Mouse (Mus musculus) heart, embryonic 16.5 days (tissue): ENCODE results near the gene Kdelr3. TPM values are rescaled to one million over a fixed set of nuclear protein-coding genes. Genes with fewer than 3 reads are reported as not detected.

Experiments used
- ATAC-seq: fragments of 200-750 bp; cut with Nextera tagmentation; replicated peaks from 2 replicates; pipeline ENCODE4 v1.8.0; 2017; ENCODE audit warnings: moderate number of reproducible peaks; ENCODE audit not compliant: insufficient read depth, low FRiP score; ENCODE audit errors: extremely low read depth
- H3K27ac ChIP-seq: fragments of 300-500 bp; sonication (generic); 2 replicates; pipeline ENCODE4 v1.5.1; 2014; ENCODE audit warnings: mild to moderate bottlenecking, low read length, control low read depth, moderate library complexity
- H3K27me3 ChIP-seq: fragments of 300-500 bp; sonication (generic); 2 replicates; pipeline ENCODE4 v1.6.1; 2014; ENCODE audit warnings: low read length, mixed read lengths; ENCODE audit not compliant: control insufficient read depth, insufficient read depth
- H3K36me3 ChIP-seq: fragments of 300-500 bp; sonication (generic); 2 replicates; pipeline ENCODE4 v1.6.1; 2014; ENCODE audit not compliant: control insufficient read depth, insufficient read depth
- H3K4me1 ChIP-seq: fragments of 300-500 bp; sonication (generic); 2 replicates; pipeline ENCODE4 v1.6.1; 2014; ENCODE audit warnings: low read length, mixed read lengths; ENCODE audit not compliant: control insufficient read depth, insufficient read depth
- H3K4me2 ChIP-seq: fragments of 300-500 bp; sonication (generic); 2 replicates; pipeline ENCODE4 v1.6.1; 2014; ENCODE audit warnings: low read depth, mild to moderate bottlenecking, control low read depth, low read length
- H3K4me3 ChIP-seq: fragments of 300-500 bp; sonication (generic); 2 replicates; pipeline ENCODE4 v1.5.1; 2014; ENCODE audit warnings: mild to moderate bottlenecking, control low read depth, low read length
- H3K9ac ChIP-seq: fragments of 300-500 bp; sonication (generic); 2 replicates; pipeline ENCODE4 v1.6.1; 2014; ENCODE audit warnings: low read length, control low read depth
- H3K9me3 ChIP-seq: fragments of 300-500 bp; sonication (generic); replicated peaks from 2 replicates; pipeline ENCODE4 v1.6.1; 2016; ENCODE audit warnings: low read length; ENCODE audit not compliant: control insufficient read depth
- whole genome bisulfite sequencing: fragments of 180-500 bp; shearing (Covaris S2); extraction: QIAGEN DNeasy Blood & Tissue Kit; methylation state at CpG from one replicate; pipeline ENCODE4 v1.1.7; 2014; 5-methylcytosine and 5-hydroxymethylcytosine counted together
- polyA plus RNA-seq: library from polyadenylated mRNA; unstranded; fragments of >200 nt; fragmentation: Nextera tagmentation; extraction: Ambion mirVana; gene quantifications from 2 replicates; pipeline ENCODE4 v1.2.1, GENCODE M21; 2015

Kdelr3 gene
- polyA plus RNA-seq, 1 experiment from 2014 or later, result 69.8 TPM

DNA sequence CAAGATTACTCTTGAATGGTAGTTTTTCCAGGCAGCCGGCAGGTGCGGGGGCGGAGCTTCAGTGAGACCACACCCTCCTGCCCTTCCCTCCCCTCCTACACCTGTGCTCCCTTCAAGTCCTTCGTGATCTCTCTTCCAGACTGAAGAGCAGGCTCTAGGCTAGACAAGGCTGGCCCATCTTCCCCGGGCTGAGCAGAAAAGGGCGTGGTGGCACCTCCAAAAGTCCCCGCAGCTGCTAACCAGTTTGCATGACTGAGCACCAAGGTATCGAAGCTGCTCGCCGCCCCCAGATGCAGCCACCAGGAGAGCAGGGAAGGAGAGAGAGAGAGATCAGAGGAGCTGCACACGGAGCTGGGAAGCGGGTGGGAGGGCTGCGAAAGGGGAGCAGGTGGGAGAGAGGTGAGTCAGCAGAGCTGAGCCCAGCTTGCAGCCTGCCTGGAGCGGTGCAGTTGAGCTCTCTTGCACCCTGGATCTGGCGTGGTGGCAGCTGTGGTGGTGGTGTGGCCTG lies 35.0 kb upstream of the Kdelr3 start:
- no peak overlapping the region for H3K27ac ChIP-seq
- ATAC-seq, result no peak
- peaks cover 15% of the 10 kb centered on the region for H3K27me3 ChIP-seq
- WGBS, result 25% methylated on average over 15 of the region's 15 CpGs
- no peak overlapping the region for H3K4me2 ChIP-seq
- no peak overlapping the region for H3K4me3 ChIP-seq
- H3K4me1 ChIP-seq, result peaks cover 10% of the 10 kb centered on the region
- no peaks in the 10 kb centered on the region for H3K36me3 ChIP-seq
- no peaks in the 10 kb centered on the region for H3K9me3 ChIP-seq
- no peak overlapping the region for H3K9ac ChIP-seq

DNA sequence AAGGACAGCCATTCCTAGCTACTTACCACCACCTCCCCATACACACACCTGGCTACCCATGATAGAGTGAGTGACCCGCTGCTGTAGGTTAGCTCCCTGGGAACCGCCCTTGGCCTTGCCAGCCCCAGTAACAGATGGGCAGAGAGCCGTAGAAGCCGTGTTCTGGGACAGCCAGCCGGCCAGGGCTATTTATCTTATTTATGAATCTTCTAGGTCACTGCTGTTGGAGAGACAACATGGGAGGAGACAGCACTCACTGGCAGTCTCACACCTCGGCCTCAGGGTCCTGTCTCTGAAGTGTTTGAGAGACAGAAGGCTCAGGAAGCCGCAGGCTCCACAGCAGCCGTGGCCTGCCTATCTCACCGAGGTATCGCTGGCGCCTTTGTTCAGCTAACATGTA lies 26.7 kb upstream of the Kdelr3 start:
- Histone ChIP-seq H3K4me2 (no peak overlapping the region), H3K4me3 (no peak overlapping the region), H3K27me3 (peaks cover 19% of the 10 kb centered on the region; the same call in 1 of the 2 replicates), H3K36me3 (no peaks in the 10 kb centered on the region), H3K4me1 (peaks cover 3% of the 10 kb centered on the region), H3K9ac (no peak overlapping the region), H3K9me3 (no peaks in the 10 kb centered on the region), H3K27ac (no peak overlapping the region)
- ATAC-seq, result no peak
- WGBS, result 66% methylated on average over 11 of the region's 11 CpGs

- no peak for ATAC-seq
- no peaks in the 10 kb centered on the region for H3K9me3 ChIP-seq
- no peak overlapping the region for H3K27ac ChIP-seq
- 0 out of 2 replicates have a peak overlapping the region, but pooled peaks have one; percentile 12 for H3K9ac ChIP-seq
- peaks cover 22% of the 10 kb centered on the region; the same call in 1 of the 2 replicates for H3K27me3 ChIP-seq
- H3K4me2 ChIP-seq, result peak overlapping the region; percentile 19; the same call in 1 of the 2 replicates
- H3K4me1 ChIP-seq, result peaks cover 3% of the 10 kb centered on the region
- no peaks in the 10 kb centered on the region for H3K36me3 ChIP-seq
- 29% methylated on average over 18 of the region's 18 CpGs for WGBS
- H3K4me3 ChIP-seq, result no peak overlapping the region
These were observed 22.7 kb upstream of the Kdelr3 start for GRCm38 (mm10) chr15:79493527-79493926.

DNA sequence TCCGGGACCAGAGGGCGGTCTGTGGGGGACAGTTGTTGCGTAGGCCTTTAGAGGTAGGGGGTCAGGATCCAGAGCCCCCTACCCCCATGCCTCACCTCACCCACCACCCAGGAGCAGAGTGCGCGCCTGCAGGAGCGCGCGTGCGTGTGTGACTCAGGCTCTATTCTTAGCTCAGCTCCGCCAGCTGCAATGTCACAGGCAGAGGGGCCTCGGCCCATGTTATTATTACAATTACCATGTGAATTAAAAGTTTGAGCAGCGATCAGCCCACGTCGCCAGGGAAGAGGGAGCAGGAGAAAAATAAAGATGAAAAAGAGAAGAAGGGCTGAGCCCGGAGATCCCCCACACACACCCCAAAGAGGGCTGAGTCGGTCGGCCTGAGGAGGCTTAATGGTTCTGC lies 16.1 kb upstream of the Kdelr3 start:
- H3K36me3 ChIP-seq, result no peaks in the 10 kb centered on the region
- H3K27ac ChIP-seq, result no peak overlapping the region
- H3K4me2 ChIP-seq, result no peak overlapping the region
- no peak overlapping the region; the same call in 1 of the 2 replicates for H3K9ac ChIP-seq
- peaks cover 16% of the 10 kb centered on the region for H3K4me1 ChIP-seq
- WGBS, result 55% methylated on average over 17 of the region's 17 CpGs
- H3K9me3 ChIP-seq, result no peaks in the 10 kb centered on the region
- H3K4me3 ChIP-seq, result no peak overlapping the region
- no peak; the same call in 1 of the 2 replicates for ATAC-seq
- H3K27me3 ChIP-seq, result peaks cover 19% of the 10 kb centered on the region

DNA sequence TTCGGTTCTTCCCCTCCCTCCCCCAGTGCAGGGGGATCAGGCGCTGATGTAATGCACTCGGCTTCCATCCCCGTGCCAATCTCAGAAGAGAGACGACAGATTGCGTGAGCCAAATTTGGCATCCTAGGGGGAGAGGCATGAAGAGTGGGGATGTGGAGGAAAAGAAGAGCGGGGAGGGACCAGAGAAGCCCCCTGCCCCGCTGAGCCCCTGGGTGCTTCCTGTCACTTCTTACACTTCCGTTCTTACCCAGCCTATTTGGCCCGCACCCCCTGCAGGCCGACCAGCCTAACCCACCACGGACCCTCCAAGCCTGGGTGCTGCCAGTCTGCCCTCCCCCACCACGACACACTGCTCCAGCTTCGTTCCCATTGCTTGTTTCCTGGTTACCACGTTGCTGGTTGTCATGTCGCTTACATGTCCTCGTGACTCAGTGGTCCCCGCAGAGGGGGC lies 13.3 kb upstream of the Kdelr3 start:
- Histone ChIP-seq H3K36me3 (no peaks in the 10 kb centered on the region), H3K4me1 (peaks cover 20% of the 10 kb centered on the region), H3K4me3 (no peak overlapping the region), H3K27ac (no peak overlapping the region), H3K9ac (no peak overlapping the region), H3K27me3 (peaks cover 30% of the 10 kb centered on the region), H3K4me2 (peak overlapping the region; percentile 34; the same call in 1 of the 2 replicates), H3K9me3 (no peaks in the 10 kb centered on the region)
- 0 out of 2 replicates have a peak, but pooled peaks have one; percentile 26 for ATAC-seq
- 22% methylated on average over 18 of the region's 18 CpGs for WGBS

DNA sequence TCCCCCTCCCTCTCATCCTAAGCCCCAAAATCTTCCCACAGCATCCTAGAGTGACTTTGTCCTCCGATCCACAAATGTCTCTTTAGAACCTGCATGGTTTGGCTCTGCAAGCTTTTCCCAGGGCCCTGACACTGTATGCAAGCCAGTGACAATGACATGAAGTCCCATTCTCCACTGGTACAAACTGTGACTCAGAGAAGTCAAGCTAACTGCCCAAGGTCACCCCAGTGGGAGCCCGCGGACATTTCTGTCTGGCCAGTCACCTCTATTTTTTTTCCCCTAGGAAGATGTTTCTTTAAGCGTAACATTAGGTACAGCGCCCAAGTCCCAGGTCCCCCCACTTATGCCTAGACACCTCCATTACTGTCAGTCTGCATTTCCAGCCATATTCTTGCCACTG lies 12.8 kb upstream of the Kdelr3 start:
- Histone ChIP-seq H3K4me1 (peaks cover 20% of the 10 kb centered on the region), H3K27ac (no peak overlapping the region), H3K9ac (no peak overlapping the region), H3K4me2 (no peak overlapping the region), H3K9me3 (no peaks in the 10 kb centered on the region), H3K4me3 (no peak overlapping the region), H3K27me3 (peaks cover 35% of the 10 kb centered on the region), H3K36me3 (no peaks in the 10 kb centered on the region)
- 68% methylated on average over 5 of the region's 5 CpGs for WGBS
- no peak for ATAC-seq

GRCm38 (mm10) chr15:79504707-79505452 lies 11.3 kb upstream of the Kdelr3 start, which contains the start of gene Kcnj4:
Gene Kcnj4 (minus strand): TSS chr15:79505241.
- WGBS, result under 1% methylated on average over 59 of the region's 60 CpGs
- Histone ChIP-seq H3K9me3 (no peaks in the 10 kb centered on the region), H3K4me2 (peak within 1 kb of the TSS; percentile 96), H3K36me3 (no peaks in the 10 kb centered on the region), H3K27me3 (peaks cover 36% of the 10 kb centered on the region), H3K4me3 (peak within 1 kb of the TSS; percentile 57), H3K4me1 (peaks cover 20% of the 10 kb centered on the region), H3K9ac (peak within 1 kb of the TSS; percentile 66), H3K27ac (no peak within 1 kb of the TSS)
- 0 out of 2 replicates have a peak, but pooled peaks have one; percentile 4 for ATAC-seq

GRCm38 (mm10) chr15:79505616-79506283 lies 10.5 kb upstream of the Kdelr3 start:
- Histone ChIP-seq H3K4me3 (peak overlapping the region; percentile 57), H3K27me3 (peaks cover 45% of the 10 kb centered on the region), H3K4me2 (peak overlapping the region; percentile 96), H3K27ac (no peak overlapping the region), H3K4me1 (peaks cover 21% of the 10 kb centered on the region), H3K36me3 (no peaks in the 10 kb centered on the region), H3K9ac (peak overlapping the region; percentile 66), H3K9me3 (no peaks in the 10 kb centered on the region)
- under 1% methylated on average over 56 of the region's 71 CpGs for WGBS
- peak; percentile 35 for ATAC-seq

GRCm38 (mm10) chr15:79506460-79506859 lies 9.8 kb upstream of the Kdelr3 start:
- Histone ChIP-seq H3K9me3 (no peaks in the 10 kb centered on the region), H3K9ac (no peak overlapping the region), H3K36me3 (no peaks in the 10 kb centered on the region), H3K27me3 (peaks cover 49% of the 10 kb centered on the region), H3K27ac (no peak overlapping the region), H3K4me2 (no peak overlapping the region; the same call in 1 of the 2 replicates), H3K4me3 (no peak overlapping the region), H3K4me1 (peaks cover 24% of the 10 kb centered on the region)
- no peak for ATAC-seq
- 38% methylated on average over 7 of the region's 7 CpGs for WGBS
